Mouse (Mus musculus) cerebral cortex, adult 2 months (tissue): Measurements from ENCODE around the gene Ltbp1.

ENCODE experiments used
- WGBS: fragments of 180-500 bp; shearing (Covaris S2); methylation state at CpG from one replicate; pipeline ENCODE4 v1.1.7; 2018; 5-methylcytosine and 5-hydroxymethylcytosine counted together

Ltbp1 gene

GRCm38 (mm10) chr17:75005281-75005684, at the start of gene Ltbp1:
Gene Ltbp1 (plus strand): TSS chr17:75005568.
- under 1% methylated on average over 27 of the region's 27 CpGs for WGBS

GRCm38 (mm10) chr17:74959481-74960245, 45.7 kb upstream of the Ltbp1 start:
- WGBS = 43% methylated on average over 6 of the region's 6 CpGs

GRCm38 (mm10) chr17:74963222-74963621, 42.1 kb upstream of the Ltbp1 start:
- 95% methylated on average over 8 of the region's 8 CpGs for WGBS

GRCm38 (mm10) chr17:74963861-74964260, 41.5 kb upstream of the Ltbp1 start:
- 96% methylated on average over 3 of the region's 3 CpGs for whole genome bisulfite sequencing

GRCm38 (mm10) chr17:74967298-74967848, 38.0 kb upstream of the Ltbp1 start:
- 84% methylated on average over 7 of the region's 7 CpGs for WGBS

GRCm38 (mm10) chr17:74968152-74968712, 37.1 kb upstream of the Ltbp1 start:
- 73% methylated on average over 9 of the region's 9 CpGs for WGBS

GRCm38 (mm10) chr17:74968738-74969271, 36.6 kb upstream of the Ltbp1 start:
- WGBS = 42% methylated on average over 16 of the region's 16 CpGs

- 58% methylated on average over 6 of the region's 6 CpGs for WGBS
These were observed 30.2 kb upstream of the Ltbp1 start for GRCm38 (mm10) chr17:74975192-74975591.

- 75% methylated on average over 8 of the region's 8 CpGs for WGBS
These were observed 29.0 kb upstream of the Ltbp1 start for GRCm38 (mm10) chr17:74976167-74976985.

- WGBS = 79% methylated on average over 8 of the region's 8 CpGs
These were observed 25.6 kb upstream of the Ltbp1 start for GRCm38 (mm10) chr17:74979767-74980166.

GRCm38 (mm10) chr17:74981703-74982102, 23.7 kb upstream of the Ltbp1 start:
- 83% methylated on average over 5 of the region's 5 CpGs for WGBS

- WGBS = 63% methylated on average over 1 of the region's 1 CpGs
These were observed 22.5 kb upstream of the Ltbp1 start for GRCm38 (mm10) chr17:74982880-74983279.

- WGBS = 81% methylated on average over 1 of the region's 1 CpGs
These were observed 21.3 kb upstream of the Ltbp1 start for GRCm38 (mm10) chr17:74984071-74984470.

- WGBS = 71% methylated on average over 1 of the region's 1 CpGs
These were observed 18.3 kb upstream of the Ltbp1 start for GRCm38 (mm10) chr17:74987067-74987466.

GRCm38 (mm10) chr17:74989691-74990090, 15.7 kb upstream of the Ltbp1 start:
- 92% methylated on average over 4 of the region's 4 CpGs for WGBS

GRCm38 (mm10) chr17:74990561-74990960, 14.8 kb upstream of the Ltbp1 start:
- 83% methylated on average over 3 of the region's 3 CpGs for WGBS

GRCm38 (mm10) chr17:74993726-74994581, 11.4 kb upstream of the Ltbp1 start:
- 22% methylated on average over 26 of the region's 26 CpGs for WGBS

- WGBS = 47% methylated on average over 4 of the region's 4 CpGs
These were observed 10.8 kb upstream of the Ltbp1 start for GRCm38 (mm10) chr17:74994582-74994893.

- WGBS = 75% methylated on average over 3 of the region's 3 CpGs
These were observed 10.1 kb upstream of the Ltbp1 start for GRCm38 (mm10) chr17:74995266-74995665.

- WGBS = 83% methylated on average over 2 of the region's 2 CpGs
These were observed 5.3 kb upstream of the Ltbp1 start for GRCm38 (mm10) chr17:75000066-75000465.

- WGBS = 2% methylated on average over 11 of the region's 11 CpGs
These were observed 548 bp upstream of the Ltbp1 start for GRCm38 (mm10) chr17:75004820-75005219.
